Mouse (Mus musculus) liver, adult 2 months (tissue): ENCODE results near the gene Glmn.

ENCODE experiments used
- CTCF ChIP-seq: fragments of 200-500 bp; IDR thresholded peaks from 2 replicates; pipeline ENCODE4 v1.5.1; 2011; ENCODE audit warnings: low read depth, low read length, control low read depth
- POLR2A ChIP-seq: fragments of 200-500 bp; IDR thresholded peaks from 2 replicates; pipeline ENCODE4 v1.6.1; 2011; ENCODE audit warnings: low read length, control low read depth; ENCODE audit not compliant: insufficient read depth; ENCODE audit errors: extremely low read depth

DNA sequence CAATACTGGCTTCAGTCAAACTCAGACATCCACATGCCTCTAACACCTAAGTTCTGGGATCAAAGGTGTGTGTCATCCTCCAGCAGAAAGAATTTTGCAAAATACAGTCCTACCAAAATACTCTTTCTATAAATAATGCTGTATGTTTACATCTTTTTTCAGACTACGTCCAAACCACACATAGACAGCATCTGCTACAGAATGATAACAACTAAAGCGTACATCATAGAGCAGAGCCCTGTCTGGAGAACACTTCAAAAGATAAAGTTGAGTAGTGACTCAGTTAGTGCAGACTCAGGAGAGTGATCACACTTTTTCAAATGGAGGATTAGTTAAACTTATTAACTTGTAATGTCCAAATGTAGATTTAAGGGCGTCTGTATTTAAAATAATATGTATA, 49.7 kb downstream of the Glmn start:
- TF ChIP-seq CTCF, result no peak
- no peak for TF ChIP-seq POLR2A
